Mouse (Mus musculus): Measurements from ENCODE around the gene Tmem14a.
"Not testable (repeated sequence)": the region's sequence is repeated elsewhere in the genome, so short reads cannot be mapped to it uniquely, and the experiment has no call there.

The Tmem14a gene

GRCm38 (mm10) chr1:21218489-21218919 is at the start of gene Tmem14a:
Gene Tmem14a (plus strand): TSS chr1:21218575.
- peak; percentile 86 to 90 for DNase-seq (ENCODE audit: low spot score in 2 of 2)

- DNase-seq (ENCODE audit: low spot score in 2 of 2) = no peak
Observed at GRCm38 (mm10) chr1:21185196-21185595, 33.2 kb upstream of the Tmem14a start.

GRCm38 (mm10) chr1:21206241-21206640 is 12.1 kb upstream of the Tmem14a start:
- no peak for DNase-seq (ENCODE audit: low spot score in 2 of 2)

GRCm38 (mm10) chr1:21213537-21213936 is 4.8 kb upstream of the Tmem14a start:
- DNase-seq (ENCODE audit: low spot score in 2 of 2) = not testable (repeated sequence)

GRCm38 (mm10) chr1:21213991-21214692 is 4.2 kb upstream of the Tmem14a start:
- DNase-seq (ENCODE audit: low spot score in 2 of 2) = not testable (repeated sequence)

- no peak for DNase-seq (ENCODE audit: low spot score in 2 of 2)
Observed at GRCm38 (mm10) chr1:21227756-21228395, 9.5 kb downstream of the Tmem14a start.

GRCm38 (mm10) chr1:21228740-21229722 is 10.7 kb downstream of the Tmem14a start:
- not testable (repeated sequence) for DNase-seq (ENCODE audit: low spot score in 2 of 2)

- DNase-seq (ENCODE audit: low spot score in 2 of 2) = no peak
Observed at GRCm38 (mm10) chr1:21230376-21230775, 12.0 kb downstream of the Tmem14a start.

GRCm38 (mm10) chr1:21231744-21232464 is 13.5 kb downstream of the Tmem14a start:
- DNase-seq (ENCODE audit: low spot score in 2 of 2) = peak; percentile 35 to 49

GRCm38 (mm10) chr1:21232516-21232915 is 14.1 kb downstream of the Tmem14a start:
- DNase-seq (ENCODE audit: low spot score in 2 of 2) = no peak

- DNase-seq (ENCODE audit: low spot score in 2 of 2) = no peak
Observed at GRCm38 (mm10) chr1:21235359-21235758, 17.0 kb downstream of the Tmem14a start.

GRCm38 (mm10) chr1:21239911-21240898 is 21.8 kb downstream of the Tmem14a start, which contains the start of gene Gsta3:
Gene Gsta3 (plus strand): TSS chr1:21240589.
- DNase-seq (ENCODE audit: low spot score in 2 of 2) = peak; percentile 56 to 67

GRCm38 (mm10) chr1:21241096-21241495 is 22.7 kb downstream of the Tmem14a start:
- DNase-seq (ENCODE audit: low spot score in 2 of 2) = no peak

GRCm38 (mm10) chr1:21244290-21244960 is 26.1 kb downstream of the Tmem14a start:
- DNase-seq (ENCODE audit: low spot score in 2 of 2) = no peak

GRCm38 (mm10) chr1:21246136-21246535 is 27.8 kb downstream of the Tmem14a start:
- DNase-seq (ENCODE audit: low spot score in 2 of 2) = no peak

- no peak for DNase-seq (ENCODE audit: low spot score in 2 of 2)
Observed at GRCm38 (mm10) chr1:21247896-21248295, 29.5 kb downstream of the Tmem14a start.

- DNase-seq (ENCODE audit: low spot score in 2 of 2) = no peak
Observed at GRCm38 (mm10) chr1:21248560-21249390, 30.4 kb downstream of the Tmem14a start.

GRCm38 (mm10) chr1:21251661-21252060 is 33.3 kb downstream of the Tmem14a start:
- DNase-seq (ENCODE audit: low spot score in 2 of 2) = no peak
